Mouse (Mus musculus) olfactory bulb, adult 2 months (tissue): ENCODE measurements at regions not wholly inside any gene's neighbourhood (a gene's known extent, or its start where the extent isn't known, plus 50 kb on each side); places are given as distances from the start of the nearest gene placed in this dataset.

Source experiments
- CTCF ChIP-seq: fragments of 200-500 bp; IDR thresholded peaks from 2 replicates; pipeline ENCODE4 v1.5.1; 2012; ENCODE audit warnings: low read depth, mild to moderate bottlenecking, low read length, moderate library complexity; ENCODE audit not compliant: insufficient read depth
- POLR2A ChIP-seq: fragments of 200-500 bp; IDR thresholded peaks from 2 replicates; pipeline ENCODE4 v1.6.1; 2012; ENCODE audit warnings: mild to moderate bottlenecking, low read depth, low read length, moderate library complexity; ENCODE audit not compliant: insufficient read depth

GRCm38 (mm10) chr11:33028920-33029319 is 118.3 kb downstream of the Fgf18 start:
- TF ChIP-seq CTCF (no peak), POLR2A (no peak)
